Mouse (Mus musculus) forebrain, embryonic 12.5 days (tissue): ENCODE results near the gene Vav3. TPM values are rescaled to one million over a fixed set of nuclear protein-coding genes. Genes with fewer than 3 reads are reported as not detected.
"Not testable (repeated sequence)": the region's sequence is repeated elsewhere in the genome, so short reads cannot be mapped to it uniquely, and the experiment has no call there.

Source experiments
- ATAC-seq: fragments of 200-750 bp; cut with Nextera tagmentation; 2 replicates; pipeline ENCODE4 v1.8.0; 2017; ENCODE audit warnings: moderate TSS enrichment; ENCODE audit not compliant: low FRiP score
- H3K27ac ChIP-seq: fragments of 300-500 bp; sonication (generic); 2 replicates; pipeline ENCODE4 v1.5.1; 2016; ENCODE audit warnings: mild to moderate bottlenecking
- H3K27me3 ChIP-seq: fragments of 300-500 bp; sonication (generic); 2 replicates; pipeline ENCODE4 v1.6.1; 2016; ENCODE audit warnings: mild to moderate bottlenecking
- H3K36me3 ChIP-seq: fragments of 300-500 bp; sonication (generic); replicated peaks from 2 replicates; pipeline ENCODE4 v1.6.1; 2016; ENCODE audit warnings: mild to moderate bottlenecking
- H3K4me1 ChIP-seq: fragments of 300-500 bp; sonication (generic); 2 replicates; pipeline ENCODE4 v1.6.1; 2016
- H3K4me2 ChIP-seq: fragments of 300-500 bp; sonication (generic); 2 replicates; pipeline ENCODE4 v1.6.1; 2016; ENCODE audit warnings: mild to moderate bottlenecking, moderate library complexity
- H3K4me3 ChIP-seq: fragments of 300-500 bp; sonication (generic); replicated peaks from 2 replicates; pipeline ENCODE4 v1.5.1; 2016; ENCODE audit warnings: mild to moderate bottlenecking
- H3K9ac ChIP-seq: fragments of 300-500 bp; sonication (generic); 2 replicates; pipeline ENCODE4 v1.6.1; 2016; ENCODE audit warnings: mild to moderate bottlenecking
- H3K9me3 ChIP-seq: fragments of 300-500 bp; sonication (generic); 2 replicates; pipeline ENCODE4 v1.6.1; 2016
- whole genome bisulfite sequencing: fragments of 180-500 bp; shearing (Covaris S2); methylation state at CpG from one replicate; pipeline ENCODE4 v1.1.7; 2016; 5-methylcytosine and 5-hydroxymethylcytosine counted together
- polyA plus RNA-seq: library from polyadenylated mRNA; unstranded; fragments of >200 nt; fragmentation: Nextera tagmentation; extraction: Ambion mirVana; gene quantifications from 2 replicates; pipeline ENCODE4 v1.2.1, GENCODE M21; 2016

Vav3 gene
- polyA plus RNA-seq, 1 experiment from 2014 or later, result 10.9 TPM

- no peak overlapping the region for H3K9ac ChIP-seq
- no peaks in the 10 kb centered on the region for H3K36me3 ChIP-seq
- WGBS, result 90% methylated on average over 3 of the region's 3 CpGs
- no peak for ATAC-seq
- no peaks in the 10 kb centered on the region for H3K4me1 ChIP-seq
- no peak overlapping the region for H3K4me3 ChIP-seq
- no peak overlapping the region for H3K27ac ChIP-seq
- H3K9me3 ChIP-seq, result no peaks in the 10 kb centered on the region
- H3K4me2 ChIP-seq, result no peak overlapping the region
- no peaks in the 10 kb centered on the region for H3K27me3 ChIP-seq
Observed at GRCm38 (mm10) chr3:109411294-109411693, 70.8 kb downstream of the Vav3 start.

- H3K27ac ChIP-seq, result no peak overlapping the region
- no peak overlapping the region for H3K9ac ChIP-seq
- H3K4me2 ChIP-seq, result no peak overlapping the region
- 75% methylated on average over 3 of the region's 3 CpGs for WGBS
- no peaks in the 10 kb centered on the region for H3K27me3 ChIP-seq
- H3K4me3 ChIP-seq, result no peak overlapping the region
- no peaks in the 10 kb centered on the region for H3K9me3 ChIP-seq
- no peaks in the 10 kb centered on the region for H3K36me3 ChIP-seq
- H3K4me1 ChIP-seq, result peaks cover 3% of the 10 kb centered on the region
- no peak for ATAC-seq
Observed at GRCm38 (mm10) chr3:109420403-109420802, 80.0 kb downstream of the Vav3 start.

GRCm38 (mm10) chr3:109421019-109421418, 80.6 kb downstream of the Vav3 start:
- no peak for ATAC-seq
- Histone ChIP-seq H3K27ac (no peak overlapping the region), H3K36me3 (no peaks in the 10 kb centered on the region), H3K4me2 (no peak overlapping the region), H3K4me3 (no peak overlapping the region), H3K27me3 (no peaks in the 10 kb centered on the region), H3K9ac (no peak overlapping the region), H3K9me3 (no peaks in the 10 kb centered on the region), H3K4me1 (peaks cover 3% of the 10 kb centered on the region)
- 58% methylated on average over 3 of the region's 3 CpGs for WGBS

- Histone ChIP-seq H3K4me1 (peaks cover 3% of the 10 kb centered on the region), H3K27ac (no peak overlapping the region), H3K4me3 (no peak overlapping the region), H3K27me3 (no peaks in the 10 kb centered on the region), H3K9me3 (no peaks in the 10 kb centered on the region), H3K36me3 (no peaks in the 10 kb centered on the region), H3K9ac (no peak overlapping the region), H3K4me2 (no peak overlapping the region)
- 84% methylated on average over 5 of the region's 5 CpGs for WGBS
- ATAC-seq, result no peak
Observed at GRCm38 (mm10) chr3:109423440-109424079, 83.1 kb downstream of the Vav3 start.

- H3K27ac ChIP-seq, result no peak overlapping the region
- no peaks in the 10 kb centered on the region for H3K36me3 ChIP-seq
- H3K4me2 ChIP-seq, result no peak overlapping the region
- H3K9ac ChIP-seq, result no peak overlapping the region
- ATAC-seq, result no peak
- no peaks in the 10 kb centered on the region for H3K4me1 ChIP-seq
- H3K9me3 ChIP-seq, result no peaks in the 10 kb centered on the region
- H3K4me3 ChIP-seq, result no peak overlapping the region
- WGBS, result 76% methylated on average over 1 of the region's 1 CpGs
- no peaks in the 10 kb centered on the region for H3K27me3 ChIP-seq
Observed at GRCm38 (mm10) chr3:109431285-109431684, 90.8 kb downstream of the Vav3 start.

- Histone ChIP-seq H3K36me3 (no peaks in the 10 kb centered on the region), H3K9ac (no peak overlapping the region), H3K4me1 (no peaks in the 10 kb centered on the region), H3K27ac (no peak overlapping the region), H3K4me2 (no peak overlapping the region), H3K27me3 (no peaks in the 10 kb centered on the region), H3K4me3 (no peak overlapping the region), H3K9me3 (no peaks in the 10 kb centered on the region)
- WGBS, result 87% methylated on average over 2 of the region's 2 CpGs
- no peak for ATAC-seq
Observed at GRCm38 (mm10) chr3:109438552-109438951, 98.1 kb downstream of the Vav3 start.

GRCm38 (mm10) chr3:109439253-109439652, 98.8 kb downstream of the Vav3 start:
- Histone ChIP-seq H3K27me3 (no peaks in the 10 kb centered on the region), H3K4me1 (no peaks in the 10 kb centered on the region), H3K9me3 (no peaks in the 10 kb centered on the region), H3K27ac (no peak overlapping the region), H3K9ac (no peak overlapping the region), H3K36me3 (no peaks in the 10 kb centered on the region), H3K4me3 (no peak overlapping the region), H3K4me2 (no peak overlapping the region)
- WGBS, result 87% methylated on average over 8 of the region's 8 CpGs
- ATAC-seq, result no peak

GRCm38 (mm10) chr3:109440001-109440400, 99.5 kb downstream of the Vav3 start:
- Histone ChIP-seq H3K9ac (no peak overlapping the region), H3K9me3 (no peaks in the 10 kb centered on the region), H3K27me3 (no peaks in the 10 kb centered on the region), H3K36me3 (no peaks in the 10 kb centered on the region), H3K4me1 (no peaks in the 10 kb centered on the region), H3K4me2 (no peak overlapping the region), H3K4me3 (no peak overlapping the region), H3K27ac (no peak overlapping the region)
- 90% methylated on average over 6 of the region's 6 CpGs for WGBS
- no peak for ATAC-seq

GRCm38 (mm10) chr3:109444077-109444476, 103.6 kb downstream of the Vav3 start:
- H3K9me3 ChIP-seq, result no peaks in the 10 kb centered on the region
- no peak overlapping the region for H3K4me2 ChIP-seq
- H3K4me3 ChIP-seq, result no peak overlapping the region
- no peak overlapping the region for H3K27ac ChIP-seq
- no peak overlapping the region for H3K9ac ChIP-seq
- WGBS, result 89% methylated on average over 3 of the region's 3 CpGs
- H3K36me3 ChIP-seq, result no peaks in the 10 kb centered on the region
- no peaks in the 10 kb centered on the region for H3K27me3 ChIP-seq
- no peak for ATAC-seq
- H3K4me1 ChIP-seq, result no peaks in the 10 kb centered on the region

- WGBS, result 86% methylated on average over 4 of the region's 4 CpGs
- H3K4me1 ChIP-seq, result no peaks in the 10 kb centered on the region
- no peak overlapping the region for H3K4me2 ChIP-seq
- no peaks in the 10 kb centered on the region for H3K36me3 ChIP-seq
- H3K4me3 ChIP-seq, result no peak overlapping the region
- H3K27me3 ChIP-seq, result no peaks in the 10 kb centered on the region
- ATAC-seq, result no peak
- no peak overlapping the region for H3K27ac ChIP-seq
- no peak overlapping the region for H3K9ac ChIP-seq
- no peaks in the 10 kb centered on the region for H3K9me3 ChIP-seq
Observed at GRCm38 (mm10) chr3:109446903-109447302, 106.5 kb downstream of the Vav3 start.

- not testable (repeated sequence) for H3K36me3 ChIP-seq, H3K4me3 ChIP-seq, H3K9me3 ChIP-seq, H3K9ac ChIP-seq, H3K4me1 ChIP-seq, H3K27ac ChIP-seq, H3K27me3 ChIP-seq, H3K4me2 ChIP-seq, ATAC-seq
- 90% methylated on average over 5 of the region's 5 CpGs for WGBS
Observed at GRCm38 (mm10) chr3:109448249-109448648, 107.8 kb downstream of the Vav3 start.

GRCm38 (mm10) chr3:109451966-109452365, 111.5 kb downstream of the Vav3 start:
- Histone ChIP-seq H3K27me3 (no peaks in the 10 kb centered on the region), H3K9me3 (no peaks in the 10 kb centered on the region)
- 82% methylated on average over 2 of the region's 2 CpGs for WGBS

GRCm38 (mm10) chr3:109454633-109455032, 114.2 kb downstream of the Vav3 start:
- Histone ChIP-seq H3K4me1 (no peaks in the 10 kb centered on the region), H3K27me3 (no peaks in the 10 kb centered on the region), H3K4me2 (no peak overlapping the region), H3K9ac (no peak overlapping the region), H3K36me3 (no peaks in the 10 kb centered on the region), H3K4me3 (no peak overlapping the region), H3K9me3 (no peaks in the 10 kb centered on the region), H3K27ac (no peak overlapping the region)
- WGBS, result 87% methylated on average over 1 of the region's 1 CpGs
- ATAC-seq, result no peak

More at GRCm38 (mm10) chr3:109451966-109452365, 111.5 kb downstream of the Vav3 start:
- no peak for ATAC-seq
- Histone ChIP-seq H3K27ac (no peak overlapping the region), H3K4me2 (no peak overlapping the region), H3K4me1 (no peaks in the 10 kb centered on the region), H3K4me3 (no peak overlapping the region), H3K36me3 (no peaks in the 10 kb centered on the region), H3K9ac (no peak overlapping the region)
